In the genomic region with DNA sequence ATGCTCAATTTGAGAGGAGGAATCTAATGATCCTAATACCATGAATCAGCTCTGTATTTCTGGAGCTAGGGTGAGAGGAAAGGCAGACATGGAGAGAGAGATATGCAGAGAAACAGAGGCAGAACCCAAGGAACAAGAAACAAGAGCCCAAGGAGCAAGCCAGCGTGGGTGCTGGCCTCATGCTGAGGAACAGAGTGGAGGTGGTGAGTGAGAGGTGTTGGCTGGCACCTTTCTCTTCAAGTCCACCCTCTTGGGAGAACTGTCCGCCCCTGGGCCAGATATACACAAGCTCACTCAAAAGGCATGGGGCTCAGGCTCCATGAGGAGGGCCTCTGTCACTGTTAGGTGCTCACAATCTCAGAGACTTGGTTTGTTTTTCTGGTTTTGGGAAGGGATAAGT, we compare ENCODE assay signal across 20 mouse cellular contexts. TPM values are rescaled to one million over a fixed set of nuclear protein-coding genes. Genes with fewer than 3 reads are reported as not detected.
DNase-seq lines count a peak whose midpoint lies in the region; ATAC-seq and TF ChIP-seq lines count a peak whose summit lies in the region.
"Had no signal": no experiment of that assay in that cellular context is flagged by ENCODE, and none has a peak within 500 bp of the region (broad histone marks: within the 10 kb centered on the region; RNA-seq: fewer than 3 reads in every experiment).

No protein-coding gene starts in this region.

- H3K27ac ChIP-seq in forebrain, embryonic 11.5 days (ENCODE audit: low read depth, low read length) = no peak overlapping the region
- no peak overlapping the region for H3K27ac ChIP-seq in forebrain, postnatal 0 days (ENCODE audit: low read depth, low read length)
- no peak overlapping the region for H3K27ac ChIP-seq in heart, embryonic 12.5 days (ENCODE audit: poor library complexity, severe bottlenecking)
- H3K27ac ChIP-seq: embryonic facial prominence, embryonic 10.5 days; embryonic facial prominence, embryonic 12.5 days; forebrain, embryonic 12.5 days had no signal

- no peak for TF ChIP-seq CTCF in forebrain, postnatal 0 days (IDR thresholded peaks at IDR 0.05; ENCODE audit: low read depth)

- no peak overlapping the region for H3K4me2 ChIP-seq in forebrain, embryonic 11.5 days (ENCODE audit: low read depth, low read length, severe bottlenecking)
- H3K4me2 ChIP-seq in forebrain, postnatal 0 days (ENCODE audit: low read depth) = no peak overlapping the region
- H3K4me2 ChIP-seq in heart, embryonic 12.5 days = no peak overlapping the region
- H3K4me2 ChIP-seq: embryonic facial prominence, embryonic 12.5 days; forebrain, embryonic 12.5 days had no signal

- 81% methylated on average over 2 of the region's 2 CpGs for WGBS in forebrain, embryonic 11.5 days
- 86% methylated on average over 2 of the region's 2 CpGs for WGBS in forebrain, postnatal 0 days
- 72% methylated on average over 2 of the region's 2 CpGs for WGBS in heart, embryonic 12.5 days

- no peak overlapping the region for H3K4me3 ChIP-seq in forebrain, embryonic 11.5 days (ENCODE audit: low read depth, low read length)
- no peak overlapping the region for H3K4me3 ChIP-seq in forebrain, postnatal 0 days (ENCODE audit: low read depth, low read length)
- no peak overlapping the region for H3K4me3 ChIP-seq in heart, embryonic 12.5 days
- H3K4me3 ChIP-seq: embryonic facial prominence, embryonic 10.5 days; embryonic facial prominence, embryonic 12.5 days; forebrain, embryonic 12.5 days had no signal

- DNase-seq in forebrain, embryonic 11.5 days (ENCODE audit: low spot score) = peak; percentile 35
- no peak for DNase-seq in forebrain, postnatal 0 days
- peak; percentile 79 for DNase-seq in heart, adult 11 months
- peak; percentile 65 for DNase-seq in right cerebral cortex, adult 18-20 months
- DNase-seq in right cerebral cortex, postnatal 14 days = no peak
- no peak for DNase-seq in layer of hippocampus, adult 9-11 months
- DNase-seq: adrenal gland, adult 2 months; adrenal gland, postnatal 10 days; adrenal gland, postnatal 25 days; cerebellum, adult 11 months; cerebellum, adult 18-20 months; cerebellum, adult 8-10 months; cerebellum, adult 9-11 months; cerebellum, postnatal 14 days had no signal

- H3K27me3 ChIP-seq in forebrain, embryonic 11.5 days (ENCODE audit: control insufficient read depth, insufficient read depth, low read length) = no peaks in the 10 kb centered on the region
- H3K27me3 ChIP-seq in forebrain, postnatal 0 days (ENCODE audit: insufficient read depth, low read length) = no peaks in the 10 kb centered on the region
- H3K27me3 ChIP-seq in heart, embryonic 12.5 days (replicated peaks) = no peaks in the 10 kb centered on the region
- H3K27me3 ChIP-seq: embryonic facial prominence, embryonic 12.5 days; forebrain, embryonic 12.5 days had no signal

- H3K9me3 ChIP-seq in forebrain, embryonic 11.5 days (ENCODE audit: control insufficient read depth, low read length) = no peaks in the 10 kb centered on the region
- H3K9me3 ChIP-seq in forebrain, postnatal 0 days (ENCODE audit: low read length) = no peaks in the 10 kb centered on the region
- no peaks in the 10 kb centered on the region for H3K9me3 ChIP-seq in heart, embryonic 12.5 days (replicated peaks)
- H3K9me3 ChIP-seq: embryonic facial prominence, embryonic 10.5 days; embryonic facial prominence, embryonic 12.5 days; forebrain, embryonic 12.5 days had no signal

- H3K4me1 ChIP-seq in forebrain, embryonic 11.5 days (replicated peaks; ENCODE audit: control insufficient read depth, insufficient read depth, low read length) = no peaks in the 10 kb centered on the region
- H3K4me1 ChIP-seq in forebrain, postnatal 0 days (ENCODE audit: insufficient read depth) = peaks cover 10% of the 10 kb centered on the region; the same call in 1 of the 2 replicates
- H3K4me1 ChIP-seq in heart, embryonic 12.5 days (replicated peaks) = peaks cover 32% of the 10 kb centered on the region

- H3K36me3 ChIP-seq in forebrain, embryonic 11.5 days (ENCODE audit: control insufficient read depth, insufficient read depth, low read length) = no peaks in the 10 kb centered on the region
- H3K36me3 ChIP-seq in forebrain, postnatal 0 days (ENCODE audit: insufficient read depth) = no peaks in the 10 kb centered on the region
- H3K36me3 ChIP-seq in heart, embryonic 12.5 days = no peaks in the 10 kb centered on the region
- H3K36me3 ChIP-seq: embryonic facial prominence, embryonic 10.5 days; embryonic facial prominence, embryonic 12.5 days; forebrain, embryonic 12.5 days had no signal

- ATAC-seq in forebrain, embryonic 11.5 days (replicated peaks; ENCODE audit: low FRiP score) = no peak
- ATAC-seq in forebrain, postnatal 0 days = no peak
- no peak for ATAC-seq in heart, embryonic 12.5 days (ENCODE audit: insufficient number of reproducible peaks, low FRiP score)
- ATAC-seq: forebrain, embryonic 14.5 days; forebrain, embryonic 16.5 days had no signal

- H3K9ac ChIP-seq in forebrain, embryonic 11.5 days (ENCODE audit: low read length) = no peak overlapping the region
- H3K9ac ChIP-seq in forebrain, postnatal 0 days = no peak overlapping the region
- no peak overlapping the region for H3K9ac ChIP-seq in heart, embryonic 12.5 days
- H3K9ac ChIP-seq: embryonic facial prominence, embryonic 12.5 days; forebrain, embryonic 12.5 days had no signal

RNA-seq across cellular contexts. Expression of gene Adarb1, which starts 52.9 kb away (rescaled TPM):
- polyA plus RNA-seq in forebrain, embryonic 11.5 days (2014; fragmentation: Nextera tagmentation; extraction: Ambion mirVana) = 6.2 TPM in 2 replicates
- total RNA-seq in forebrain, postnatal 0 days (2014; rRNA removed) = 39.4 and 40.2 TPM in 2 replicates
- 12.4 and 12.5 TPM in 2 replicates for polyA plus RNA-seq in forebrain, postnatal 0 days (2015; fragmentation: Nextera tagmentation; extraction: Ambion mirVana)
- polyA plus RNA-seq in heart, embryonic 12.5 days (2016; fragmentation: Nextera tagmentation; extraction: Ambion mirVana) = 13.3 and 14.2 TPM in 2 replicates

Comparison
In these comparisons a context has a peak if more than half of its experiments do, and no peak if none do; other contexts are left out.
1. DNase-seq: peak in forebrain, embryonic 11.5 days (single experiment), heart, adult 11 months (single experiment) and right cerebral cortex, adult 18-20 months (single experiment); none in forebrain, postnatal 0 days (single experiment), right cerebral cortex, postnatal 14 days (single experiment) and layer of hippocampus, adult 9-11 months (single experiment).